Mouse (Mus musculus) heart, adult 2 months (tissue): ENCODE measurements around the gene Lrrc75b.

Source experiments
- CTCF ChIP-seq: fragments of 200-600 bp; IDR thresholded peaks from 2 replicates; pipeline ENCODE4 v1.8.1; 2022; ENCODE audit warnings: antibody characterized with exemption, mild to moderate bottlenecking, moderate library complexity
- EP300 ChIP-seq: fragments of 200-500 bp; IDR thresholded peaks from 2 replicates; pipeline ENCODE4 v1.6.1; 2011; ENCODE audit warnings: low read depth, low read length, control low read depth; ENCODE audit not compliant: insufficient read depth
- POLR2A ChIP-seq: fragments of 200-500 bp; IDR thresholded peaks from 2 replicates; pipeline ENCODE4 v1.6.1; 2011; ENCODE audit warnings: mild to moderate bottlenecking, low read depth, low read length, control low read depth; ENCODE audit not compliant: insufficient read depth

DNA sequence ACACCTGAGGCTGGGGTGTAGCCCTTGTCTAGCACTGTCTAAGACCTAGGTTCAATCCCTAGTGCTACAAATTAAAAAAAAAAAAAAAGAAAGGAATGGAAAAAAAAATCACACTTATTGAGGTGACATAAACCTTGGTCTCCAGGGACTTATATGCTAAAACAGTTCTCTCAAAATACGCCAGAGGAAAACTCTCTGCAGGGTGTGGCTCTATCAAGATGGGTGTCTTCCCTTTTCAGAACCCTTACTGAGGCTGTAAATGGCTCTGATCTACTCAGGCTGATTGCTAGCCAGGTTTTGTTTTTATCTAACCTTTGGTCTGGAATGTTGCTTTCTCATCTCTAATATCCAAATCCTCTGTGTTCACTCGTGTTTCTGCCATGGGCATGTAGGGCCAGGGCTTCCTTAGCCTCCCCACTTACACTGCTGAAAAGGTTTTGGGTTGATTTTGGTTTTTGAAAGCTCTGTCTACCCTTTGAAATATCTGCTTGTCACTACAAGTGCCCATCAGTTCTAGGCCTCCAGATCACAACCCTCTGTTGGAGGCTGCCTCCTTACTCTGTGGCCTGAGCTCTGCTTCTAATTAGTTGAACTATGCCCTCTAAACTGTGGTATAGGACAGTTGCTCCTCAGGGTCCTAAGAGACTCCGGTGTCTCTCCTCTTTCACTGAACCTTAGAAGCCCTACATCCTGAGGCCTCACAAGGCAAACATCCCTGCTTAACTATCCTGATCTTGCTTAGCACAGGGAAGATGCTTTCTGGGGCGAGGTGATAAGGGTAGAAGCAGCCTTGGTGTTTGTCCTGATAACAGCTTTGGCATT is 44.7 kb downstream of the Lrrc75b start:
- TF ChIP-seq EP300 (no peak), CTCF (no peak), POLR2A (no peak)
